Mouse (Mus musculus) hindbrain, embryonic 10.5 days (tissue): Measurements from ENCODE around the gene Neurl2. TPM values are rescaled to one million over a fixed set of nuclear protein-coding genes. Genes with fewer than 3 reads are reported as not detected.
"Not testable (repeated sequence)": the region's sequence is repeated elsewhere in the genome, so short reads cannot be mapped to it uniquely, and the experiment has no call there.

ENCODE experiments used
- DNase-seq: peaks from one replicate; pipeline ENCODE4 v3.0.0-alpha.2; 2017; ENCODE audit warnings: low spot score
- H3K27ac ChIP-seq: fragments of 300-500 bp; sonication (generic); 2 replicates; pipeline ENCODE4 v1.5.1; 2016; ENCODE audit warnings: mild to moderate bottlenecking, moderate library complexity
- H3K27me3 ChIP-seq: fragments of 300-500 bp; sonication (generic); 2 replicates; pipeline ENCODE4 v1.6.1; 2016; ENCODE audit warnings: mild to moderate bottlenecking; ENCODE audit not compliant: poor library complexity, insufficient read depth, severe bottlenecking
- H3K36me3 ChIP-seq: fragments of 300-500 bp; sonication (generic); 2 replicates; pipeline ENCODE4 v1.6.1; 2016; ENCODE audit warnings: mild to moderate bottlenecking, moderate library complexity
- H3K4me1 ChIP-seq: fragments of 300-500 bp; sonication (generic); replicated peaks from 2 replicates; pipeline ENCODE4 v1.6.1; 2016; ENCODE audit warnings: mild to moderate bottlenecking
- H3K4me3 ChIP-seq: fragments of 300-500 bp; sonication (generic); 2 replicates; pipeline ENCODE4 v1.5.1; 2016; ENCODE audit warnings: mild to moderate bottlenecking, moderate library complexity
- H3K9me3 ChIP-seq: fragments of 300-500 bp; sonication (generic); 2 replicates; pipeline ENCODE4 v1.6.1; 2016; ENCODE audit warnings: mild to moderate bottlenecking, moderate library complexity
- WGBS: fragments of 180-500 bp; shearing (Covaris S2); methylation state at CpG from one replicate; pipeline ENCODE4 v1.1.7; 2016; 5-methylcytosine and 5-hydroxymethylcytosine counted together
- polyA plus RNA-seq: library from polyadenylated mRNA; unstranded; fragments of >200 nt; fragmentation: Nextera tagmentation; extraction: Ambion mirVana; gene quantifications from 2 replicates; pipeline ENCODE4 v1.2.1, GENCODE M21; 2016

Gene Neurl2
- polyA plus RNA-seq, 1 experiment from 2014 or later, result 5.1 TPM

- not testable (repeated sequence) for H3K27ac ChIP-seq, H3K9me3 ChIP-seq, DNase-seq
- Histone ChIP-seq H3K4me1 (peaks cover 52% of the 10 kb centered on the region), H3K27me3 (peaks cover 59% of the 10 kb centered on the region), H3K4me3 (0 out of 2 replicates have a peak overlapping the region, but pooled peaks have one; percentile 66), H3K36me3 (peaks cover 23% of the 10 kb centered on the region)
- 79% methylated on average over 5 of the region's 5 CpGs for WGBS
Observed at GRCm38 (mm10) chr2:164855572-164855971, 22.3 kb upstream of the Neurl2 start.

GRCm38 (mm10) chr2:164850061-164850460 is 16.8 kb upstream of the Neurl2 start:
- peaks cover 47% of the 10 kb centered on the region for H3K36me3 ChIP-seq
- peaks cover 13% of the 10 kb centered on the region; the same call in 1 of the 2 replicates for H3K27me3 ChIP-seq
- H3K4me1 ChIP-seq, result peaks cover 6% of the 10 kb centered on the region
- 91% methylated on average over 8 of the region's 8 CpGs for WGBS
- no peak overlapping the region for H3K4me3 ChIP-seq
- no peak for DNase-seq
- no peak overlapping the region for H3K27ac ChIP-seq
- H3K9me3 ChIP-seq, result no peaks in the 10 kb centered on the region

- 54% methylated on average over 3 of the region's 3 CpGs for WGBS
- Histone ChIP-seq H3K27me3 (no peaks in the 10 kb centered on the region), H3K36me3 (peaks cover 58% of the 10 kb centered on the region), H3K27ac (no peak overlapping the region), H3K4me3 (no peak overlapping the region), H3K9me3 (no peaks in the 10 kb centered on the region), H3K4me1 (no peaks in the 10 kb centered on the region)
- no peak for DNase-seq
Observed at GRCm38 (mm10) chr2:164845782-164846181, 12.5 kb upstream of the Neurl2 start.

- no peak for DNase-seq
- 93% methylated on average over 4 of the region's 4 CpGs for WGBS
- Histone ChIP-seq H3K9me3 (no peaks in the 10 kb centered on the region), H3K27me3 (no peaks in the 10 kb centered on the region), H3K27ac (no peak overlapping the region), H3K4me1 (peaks cover 31% of the 10 kb centered on the region), H3K36me3 (peaks cover 48% of the 10 kb centered on the region), H3K4me3 (peak overlapping the region; percentile 81; the same call in 1 of the 2 replicates)
Observed at GRCm38 (mm10) chr2:164835164-164835563, 1.9 kb upstream of the Neurl2 start.

GRCm38 (mm10) chr2:164834531-164834930 is 1.3 kb upstream of the Neurl2 start:
- 49% methylated on average over 8 of the region's 8 CpGs for WGBS
- Histone ChIP-seq H3K27me3 (no peaks in the 10 kb centered on the region), H3K9me3 (no peaks in the 10 kb centered on the region), H3K36me3 (peaks cover 41% of the 10 kb centered on the region), H3K27ac (peak overlapping the region; percentile 92), H3K4me1 (peaks cover 31% of the 10 kb centered on the region), H3K4me3 (peak overlapping the region; percentile 81)
- DNase-seq, result no peak

- Histone ChIP-seq H3K4me3 (peak within 1 kb of the TSS; percentile 81), H3K4me1 (peaks cover 31% of the 10 kb centered on the region), H3K36me3 (peaks cover 38% of the 10 kb centered on the region), H3K27me3 (no peaks in the 10 kb centered on the region), H3K9me3 (no peaks in the 10 kb centered on the region), H3K27ac (peak within 1 kb of the TSS; percentile 92)
- WGBS, result 1% methylated on average over 35 of the region's 35 CpGs
- peak; percentile 69 for DNase-seq
Observed at GRCm38 (mm10) chr2:164832748-164833301, 431 bp downstream of the Neurl2 start, which contains the start of gene Ctsa. Ctsa (plus strand) TSS chr2:164832873.

- 66% methylated on average over 16 of the region's 16 CpGs for WGBS
- H3K4me3 ChIP-seq, result peak overlapping the region; percentile 81
- DNase-seq, result no peak
- H3K27me3 ChIP-seq, result no peaks in the 10 kb centered on the region
- peak overlapping the region; percentile 92 for H3K27ac ChIP-seq
- peaks cover 31% of the 10 kb centered on the region for H3K4me1 ChIP-seq
- H3K36me3 ChIP-seq, result peaks cover 38% of the 10 kb centered on the region
- no peaks in the 10 kb centered on the region for H3K9me3 ChIP-seq
Observed at GRCm38 (mm10) chr2:164832032-164832747, 1.1 kb downstream of the Neurl2 start.

- Histone ChIP-seq H3K9me3 (no peaks in the 10 kb centered on the region), H3K4me1 (peaks cover 31% of the 10 kb centered on the region), H3K36me3 (peaks cover 39% of the 10 kb centered on the region), H3K4me3 (no peak overlapping the region), H3K27me3 (no peaks in the 10 kb centered on the region), H3K27ac (no peak overlapping the region)
- WGBS, result 88% methylated on average over 10 of the region's 10 CpGs
- no peak for DNase-seq
Observed at GRCm38 (mm10) chr2:164831029-164831428, 2.2 kb downstream of the Neurl2 start.

- H3K4me3 ChIP-seq, result no peak overlapping the region
- H3K4me1 ChIP-seq, result peaks cover 18% of the 10 kb centered on the region
- H3K36me3 ChIP-seq, result peaks cover 48% of the 10 kb centered on the region
- H3K9me3 ChIP-seq, result no peaks in the 10 kb centered on the region
- no peak for DNase-seq
- no peak overlapping the region for H3K27ac ChIP-seq
- no peaks in the 10 kb centered on the region for H3K27me3 ChIP-seq
- 89% methylated on average over 1 of the region's 1 CpGs for WGBS
Observed at GRCm38 (mm10) chr2:164829090-164829489, 4.2 kb downstream of the Neurl2 start.

GRCm38 (mm10) chr2:164828437-164828836 is 4.8 kb downstream of the Neurl2 start, which contains the start of gene Spata25:
Spata25 (minus strand) TSS chr2:164828537.
- Histone ChIP-seq H3K27ac (no peak within 1 kb of the TSS), H3K27me3 (no peaks in the 10 kb centered on the region), H3K36me3 (peaks cover 48% of the 10 kb centered on the region), H3K4me1 (peaks cover 21% of the 10 kb centered on the region), H3K9me3 (no peaks in the 10 kb centered on the region), H3K4me3 (no peak within 1 kb of the TSS)
- 85% methylated on average over 6 of the region's 6 CpGs for WGBS
- no peak for DNase-seq

- 90% methylated on average over 16 of the region's 16 CpGs for WGBS
- Histone ChIP-seq H3K27ac (no peak overlapping the region), H3K27me3 (no peaks in the 10 kb centered on the region), H3K9me3 (no peaks in the 10 kb centered on the region), H3K4me3 (no peak overlapping the region), H3K36me3 (peaks cover 48% of the 10 kb centered on the region), H3K4me1 (peaks cover 18% of the 10 kb centered on the region)
- DNase-seq, result no peak
Observed at GRCm38 (mm10) chr2:164827146-164827850, 6.0 kb downstream of the Neurl2 start.

- Histone ChIP-seq H3K4me1 (peaks cover 22% of the 10 kb centered on the region), H3K9me3 (no peaks in the 10 kb centered on the region), H3K27me3 (no peaks in the 10 kb centered on the region), H3K27ac (no peak overlapping the region), H3K4me3 (no peak overlapping the region), H3K36me3 (peaks cover 60% of the 10 kb centered on the region)
- 94% methylated on average over 17 of the region's 17 CpGs for WGBS
- DNase-seq, result no peak
Observed at GRCm38 (mm10) chr2:164825521-164825920, 7.7 kb downstream of the Neurl2 start.

GRCm38 (mm10) chr2:164823969-164824368 is 9.3 kb downstream of the Neurl2 start:
- H3K27me3 ChIP-seq, result no peaks in the 10 kb centered on the region
- no peak overlapping the region for H3K27ac ChIP-seq
- H3K9me3 ChIP-seq, result no peaks in the 10 kb centered on the region
- no peak for DNase-seq
- H3K4me3 ChIP-seq, result peak overlapping the region; percentile 78
- 98% methylated on average over 4 of the region's 4 CpGs for WGBS
- H3K36me3 ChIP-seq, result peaks cover 66% of the 10 kb centered on the region
- H3K4me1 ChIP-seq, result peaks cover 22% of the 10 kb centered on the region
